Mouse (Mus musculus) heart, embryonic 14.5 days (tissue): ENCODE results near the gene Gpn1. TPM values are rescaled to one million over a fixed set of nuclear protein-coding genes. Genes with fewer than 3 reads are reported as not detected.

Source experiments
- ATAC-seq: fragments of 200-750 bp; cut with Nextera tagmentation; 2 replicates; pipeline ENCODE4 v1.8.0; 2017; ENCODE audit warnings: low read depth, moderate TSS enrichment; ENCODE audit not compliant: insufficient number of reproducible peaks, insufficient read depth, low FRiP score
- H3K27ac ChIP-seq, 2 experiments: fragments of 200-500 bp in 1 of 2; fragments of 300-500 bp in 1 of 2; sonication (generic) in 1 of 2; replicated peaks in 1 of 2; 2 replicates each; pipeline ENCODE4 v1.5.1; 2012 to 2014; ENCODE audit warnings: low read depth in 2 of 2, low read length in 2 of 2, control low read depth in 1 of 2, mild to moderate bottlenecking in 1 of 2, mixed read lengths in 1 of 2; ENCODE audit not compliant: control insufficient read depth in 1 of 2, insufficient read depth in 1 of 2
- H3K27me3 ChIP-seq: fragments of 300-500 bp; sonication (generic); 2 replicates; pipeline ENCODE4 v1.6.1; 2014; ENCODE audit warnings: mild to moderate bottlenecking, low read length, control low read depth; ENCODE audit not compliant: control insufficient read depth, insufficient read depth
- H3K36me3 ChIP-seq: fragments of 300-500 bp; sonication (generic); 2 replicates; pipeline ENCODE4 v1.6.1; 2014; ENCODE audit warnings: mild to moderate bottlenecking, control low read depth, low read length, mixed read lengths; ENCODE audit not compliant: control insufficient read depth, insufficient read depth
- H3K4me1 ChIP-seq, 2 experiments: fragments of 200-500 bp in 1 of 2; fragments of 300-500 bp in 1 of 2; sonication (generic) in 1 of 2; 2 replicates each; pipeline ENCODE4 v1.6.1; 2012 to 2014; ENCODE audit warnings: low read length in 2 of 2, control low read depth in 1 of 2, mixed read lengths in 1 of 2; ENCODE audit not compliant: control insufficient read depth in 2 of 2, insufficient read depth in 2 of 2
- H3K4me2 ChIP-seq: fragments of 300-500 bp; sonication (generic); 2 replicates; pipeline ENCODE4 v1.6.1; 2014; ENCODE audit warnings: mild to moderate bottlenecking, low read length
- H3K4me3 ChIP-seq, 2 experiments: fragments of 200-500 bp in 1 of 2; fragments of 300-500 bp in 1 of 2; sonication (generic) in 1 of 2; 2 replicates each; pipeline ENCODE4 v1.5.1; 2012 to 2014; ENCODE audit warnings: low read length in 2 of 2, mild to moderate bottlenecking in 2 of 2, control low read depth in 1 of 2, low read depth in 1 of 2, moderate library complexity in 1 of 2; ENCODE audit not compliant: control insufficient read depth in 1 of 2, insufficient read depth in 1 of 2
- H3K9ac ChIP-seq: fragments of 300-500 bp; sonication (generic); 2 replicates; pipeline ENCODE4 v1.6.1; 2014; ENCODE audit warnings: mild to moderate bottlenecking, low read length
- H3K9me3 ChIP-seq: fragments of 300-500 bp; sonication (generic); 2 replicates; pipeline ENCODE4 v1.6.1; 2016; ENCODE audit warnings: low read length, control low read depth; ENCODE audit not compliant: control insufficient read depth
- WGBS: fragments of 180-500 bp; shearing (Covaris S2); extraction: QIAGEN DNeasy Blood & Tissue Kit; methylation state at CpG from one replicate; pipeline ENCODE4 v1.1.7; 2014; 5-methylcytosine and 5-hydroxymethylcytosine counted together
- polyA plus RNA-seq: library from polyadenylated mRNA; unstranded; fragments of >200 nt; fragmentation: Nextera tagmentation; extraction: Ambion mirVana; gene quantifications from 2 replicates; pipeline ENCODE4 v1.2.1, GENCODE M21; 2014

Gpn1 gene
- 37.9 and 38.8 TPM in 2 replicates for polyA plus RNA-seq

GRCm38 (mm10) chr5:31494513-31495297, at the start of gene Gpn1:
Gpn1 (plus strand) TSS chr5:31494741.
- peak; percentile 98 for ATAC-seq
- WGBS, result under 1% methylated on average over 49 of the region's 49 CpGs
- Histone ChIP-seq H3K4me3 (peak within 1 kb of the TSS; percentile 62 to 89), H3K27me3 (no peaks in the 10 kb centered on the region), H3K36me3 (peaks cover 36% of the 10 kb centered on the region), H3K4me2 (peak within 1 kb of the TSS; percentile 67), H3K4me1 (peaks cover 4 to 12% of the 10 kb centered on the region in 2 experiments), H3K9ac (peak within 1 kb of the TSS; percentile 85), H3K9me3 (no peaks in the 10 kb centered on the region), H3K27ac (no peak within 1 kb of the TSS)

- Histone ChIP-seq H3K27me3 (no peaks in the 10 kb centered on the region), H3K9me3 (no peaks in the 10 kb centered on the region), H3K27ac (no peak overlapping the region), H3K4me3 (no peak overlapping the region), H3K9ac (no peak overlapping the region), H3K4me2 (peak overlapping the region; percentile 82; the same call in 1 of the 2 replicates), H3K36me3 (no peaks in the 10 kb centered on the region), H3K4me1 (peaks cover 5 to 12% of the 10 kb centered on the region in 2 experiments)
- ATAC-seq, result no peak
- WGBS, result 77% methylated on average over 2 of the region's 2 CpGs
These were observed 43.2 kb upstream of the Gpn1 start for GRCm38 (mm10) chr5:31451336-31451735.

GRCm38 (mm10) chr5:31451878-31452561, 42.5 kb upstream of the Gpn1 start, which contains the start of gene Zfp512:
Zfp512 (plus strand) TSS chr5:31452431.
- ATAC-seq, result peak; percentile 93
- H3K36me3 ChIP-seq, result no peaks in the 10 kb centered on the region
- WGBS, result 6% methylated on average over 23 of the region's 23 CpGs
- no peaks in the 10 kb centered on the region for H3K9me3 ChIP-seq
- peak within 1 kb of the TSS; percentile 37 to 67 for H3K27ac ChIP-seq
- peak within 1 kb of the TSS; percentile 76 for H3K9ac ChIP-seq
- peaks cover 5 to 12% of the 10 kb centered on the region in 2 experiments for H3K4me1 ChIP-seq
- H3K4me3 ChIP-seq, result peak within 1 kb of the TSS; percentile 59 to 78
- H3K27me3 ChIP-seq, result no peaks in the 10 kb centered on the region
- peak within 1 kb of the TSS; percentile 82 for H3K4me2 ChIP-seq

GRCm38 (mm10) chr5:31452562-31452878, 42.0 kb upstream of the Gpn1 start:
- under 1% methylated on average over 11 of the region's 11 CpGs for WGBS
- Histone ChIP-seq H3K27ac (peak overlapping the region; percentile 37 to 67), H3K4me1 (peaks cover 5 to 12% of the 10 kb centered on the region in 2 experiments), H3K4me3 (peak overlapping the region; percentile 59 to 78), H3K4me2 (peak overlapping the region; percentile 82), H3K27me3 (no peaks in the 10 kb centered on the region), H3K9ac (peak overlapping the region; percentile 76), H3K9me3 (no peaks in the 10 kb centered on the region), H3K36me3 (no peaks in the 10 kb centered on the region)
- no peak for ATAC-seq

- H3K27ac ChIP-seq, result no peak overlapping the region
- peaks cover 5 to 12% of the 10 kb centered on the region in 2 experiments for H3K4me1 ChIP-seq
- peak overlapping the region; percentile 82 for H3K4me2 ChIP-seq
- peak overlapping the region; percentile 57 to 59 for H3K4me3 ChIP-seq
- H3K9me3 ChIP-seq, result no peaks in the 10 kb centered on the region
- H3K36me3 ChIP-seq, result no peaks in the 10 kb centered on the region
- no peaks in the 10 kb centered on the region for H3K27me3 ChIP-seq
- H3K9ac ChIP-seq, result peak overlapping the region; percentile 76
- no peak for ATAC-seq
- WGBS, result 13% methylated on average over 7 of the region's 7 CpGs
These were observed 41.6 kb upstream of the Gpn1 start for GRCm38 (mm10) chr5:31452886-31453410.

- H3K27me3 ChIP-seq, result no peaks in the 10 kb centered on the region
- 89% methylated on average over 3 of the region's 3 CpGs for WGBS
- peaks cover 68% of the 10 kb centered on the region for H3K36me3 ChIP-seq
- no peak overlapping the region for H3K9ac ChIP-seq
- no peak for ATAC-seq
- no peaks in the 10 kb centered on the region for H3K4me1 ChIP-seq
- H3K4me2 ChIP-seq, result no peak overlapping the region
- H3K4me3 ChIP-seq, result no peak overlapping the region
- no peak overlapping the region for H3K27ac ChIP-seq
- H3K9me3 ChIP-seq, result no peaks in the 10 kb centered on the region
These were observed 26.7 kb upstream of the Gpn1 start for GRCm38 (mm10) chr5:31467798-31468197.

- no peak for ATAC-seq
- Histone ChIP-seq H3K27ac (no peak overlapping the region), H3K9me3 (no peaks in the 10 kb centered on the region), H3K4me1 (no peaks in the 10 kb centered on the region), H3K4me3 (no peak overlapping the region), H3K27me3 (no peaks in the 10 kb centered on the region), H3K36me3 (peaks cover 87% of the 10 kb centered on the region), H3K9ac (no peak overlapping the region), H3K4me2 (no peak overlapping the region)
- WGBS, result 88% methylated on average over 6 of the region's 6 CpGs
These were observed 24.8 kb upstream of the Gpn1 start for GRCm38 (mm10) chr5:31469711-31470110.
